Mouse (Mus musculus) left cerebral cortex, adult 2 months (tissue): ENCODE measurements around the gene Fam57b. TPM values are rescaled to one million over a fixed set of nuclear protein-coding genes. Genes with fewer than 3 reads are reported as not detected.

Source experiments
- DNase-seq, 2 experiments: peaks; one replicate each; pipeline ENCODE4 v3.0.0; 2021 to 2022; ENCODE audit warnings: low spot score in 2 of 2, mixed read lengths in 1 of 2; ENCODE audit errors: extremely low spot score in 1 of 2
- H3K27ac ChIP-seq: fragments of 200-600 bp; 2 replicates; pipeline ENCODE4 v1.8.1; 2022
- H3K4me3 ChIP-seq: fragments of 200-600 bp; 2 replicates; pipeline ENCODE4 v1.8.1; 2022
- CTCF ChIP-seq: fragments of 200-600 bp; IDR thresholded peaks from 2 replicates; pipeline ENCODE4 v1.8.1; 2022; ENCODE audit warnings: antibody characterized with exemption, mild to moderate bottlenecking, moderate library complexity
- intact Hi-C: fragments of 180-260 bp; cut with DNase I; formaldehyde crosslinking; loops from one replicate; pipeline ENCODE4 v1.15.1; 2025
- total RNA-seq, 2 experiments: library from RNA; stranded (reverse); gene quantifications; 2 replicates each; pipeline ENCODE4 v1.2.3; 2021

Fam57b gene
- total RNA-seq, 2 experiments from 2014 or later: 71.6 to 77.4 TPM

DNA sequence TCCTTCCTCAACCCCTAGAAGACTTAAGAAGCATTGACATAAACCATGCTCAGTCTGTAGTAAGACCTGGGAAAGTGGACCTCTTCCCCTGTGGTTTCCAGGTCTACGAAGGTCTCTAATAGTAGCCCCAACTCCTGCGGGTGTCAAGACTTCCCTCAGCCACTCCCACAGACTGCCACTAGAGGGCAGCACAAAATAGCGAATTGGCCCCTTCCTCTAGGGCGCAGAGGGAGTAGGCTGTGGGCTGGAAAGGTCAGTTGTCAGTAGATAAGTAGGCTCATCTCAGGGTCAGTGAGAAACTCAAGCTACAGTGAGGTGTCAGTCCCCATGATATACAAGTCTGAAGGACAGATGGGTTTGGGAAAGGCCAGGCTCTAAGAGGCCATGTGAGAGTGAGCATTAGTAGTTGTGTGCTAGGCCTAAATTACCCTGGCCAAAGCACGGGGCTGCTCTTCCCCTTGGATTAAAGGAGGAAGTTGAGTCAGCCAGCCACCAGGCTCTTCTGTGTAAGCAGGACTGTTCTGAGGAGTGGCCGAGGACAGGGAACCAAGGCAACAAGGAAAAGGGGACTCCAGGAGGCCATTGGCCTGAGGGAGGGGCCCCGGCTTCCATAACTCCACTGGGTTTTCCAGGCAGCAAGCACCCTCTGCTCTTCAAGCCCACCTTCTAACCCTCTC, 24.5 kb downstream of the Fam57b start:
- Histone ChIP-seq H3K27ac (peak overlapping the region; percentile 96), H3K4me3 (peak overlapping the region; percentile 60)
- intact Hi-C loops: loop anchor here (2.0 to 10.0 kb wide), 3 partner anchors 133 to 289 kb away; partner anchors contain the start of genes Gm42742, Prrt2 and Sez6l2
- DNase-seq: peak; percentile 76 to 83
- TF ChIP-seq CTCF: peak; percentile 98

DNA sequence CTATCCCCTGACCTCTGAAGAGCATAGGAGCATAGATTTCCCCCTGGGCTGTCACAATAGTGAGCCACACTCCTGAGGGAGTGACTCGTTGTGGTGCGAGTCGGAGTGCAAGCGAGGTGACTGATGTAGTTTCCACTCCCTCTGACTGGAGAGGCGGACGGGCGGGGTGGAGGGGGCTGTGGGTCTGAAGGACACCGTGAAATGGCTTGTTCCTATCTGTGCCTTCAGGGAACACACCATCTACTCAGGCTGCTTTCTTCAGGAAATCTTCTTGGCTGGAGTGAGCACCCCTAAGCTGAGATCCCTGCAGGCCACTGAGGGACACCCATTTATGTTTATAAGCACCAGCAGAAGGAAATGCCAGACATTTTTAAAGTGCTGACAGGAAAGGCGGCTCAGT, 25.3 kb downstream of the Fam57b start:
- peak overlapping the region; percentile 96 for H3K27ac ChIP-seq

DNA sequence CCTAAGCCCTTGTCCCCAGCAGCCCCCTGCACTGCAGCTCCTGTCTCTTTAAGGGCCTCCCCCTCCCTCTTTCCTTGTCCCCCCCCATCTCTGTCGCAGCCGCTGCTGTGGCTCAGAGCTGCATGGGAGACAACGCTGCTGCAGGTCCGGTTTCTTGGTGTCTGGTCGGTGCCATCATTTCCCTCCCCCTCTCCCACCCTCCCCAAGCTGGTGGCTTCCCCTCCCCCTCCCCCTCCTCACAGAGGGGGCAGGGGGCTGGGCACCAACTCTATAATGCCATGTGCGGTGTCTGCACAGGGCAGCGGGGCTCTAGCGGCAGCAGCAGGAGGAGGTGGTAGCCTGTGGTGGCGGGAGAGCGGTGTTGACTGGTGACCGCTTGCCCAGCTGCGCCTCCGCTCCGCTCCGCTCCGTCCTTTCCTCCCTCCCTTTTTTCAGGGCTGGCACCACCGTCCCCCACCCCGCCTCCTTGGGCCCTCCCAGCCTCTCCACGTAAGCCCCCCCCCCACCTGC, 25.8 kb downstream of the Fam57b start:
- DNase-seq: peak in 1 of 2 experiments; percentile 37
- H3K27ac ChIP-seq: peak overlapping the region; percentile 96
- peak overlapping the region; percentile 60 for H3K4me3 ChIP-seq
- intact Hi-C loops: loop anchor here (2.0 to 10.0 kb wide), 3 partner anchors 132 to 288 kb away; partner anchors contain the start of genes Gm42742, Prrt2 and Sez6l2
- no peak for TF ChIP-seq CTCF

More for the DNA sequence above, 25.3 kb downstream of the Fam57b start:
- TF ChIP-seq CTCF: no peak
- intact Hi-C loops: loop anchor here (2.0 to 10.0 kb wide), 3 partner anchors 132 to 288 kb away; partner anchors contain the start of genes Gm42742, Prrt2 and Sez6l2
- peak in 1 of 2 experiments; percentile 29 for DNase-seq
- peak overlapping the region; percentile 60 for H3K4me3 ChIP-seq

DNA sequence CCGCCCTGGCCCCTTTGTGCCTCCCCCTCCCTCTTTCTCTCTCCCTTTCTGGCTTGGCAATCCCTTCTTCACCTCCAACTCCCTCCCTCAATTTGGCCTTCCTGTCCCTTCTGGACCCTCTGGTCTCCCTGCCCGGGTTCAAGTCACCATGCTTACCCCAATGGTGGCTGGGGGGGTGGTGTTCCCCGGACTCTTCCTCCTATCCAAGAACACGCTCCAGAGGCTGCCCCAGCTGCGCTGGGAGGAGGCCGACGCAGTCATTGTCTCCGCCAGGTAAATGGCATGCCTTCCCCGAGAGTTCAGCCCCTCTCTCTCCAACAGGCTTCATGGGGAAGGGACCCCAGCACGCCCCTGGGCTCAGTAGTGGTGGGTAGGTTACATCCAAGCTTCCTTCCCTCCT, 26.5 kb downstream of the Fam57b start:
- intact Hi-C loops: loop anchor here (2.0 to 10.0 kb wide), 3 partner anchors 131 to 287 kb away; partner anchors contain the start of genes Gm42742, Prrt2 and Sez6l2
- Histone ChIP-seq H3K4me3 (peak overlapping the region; percentile 60), H3K27ac (peak overlapping the region; percentile 96)
- no peak for DNase-seq
- no peak for TF ChIP-seq CTCF

DNA sequence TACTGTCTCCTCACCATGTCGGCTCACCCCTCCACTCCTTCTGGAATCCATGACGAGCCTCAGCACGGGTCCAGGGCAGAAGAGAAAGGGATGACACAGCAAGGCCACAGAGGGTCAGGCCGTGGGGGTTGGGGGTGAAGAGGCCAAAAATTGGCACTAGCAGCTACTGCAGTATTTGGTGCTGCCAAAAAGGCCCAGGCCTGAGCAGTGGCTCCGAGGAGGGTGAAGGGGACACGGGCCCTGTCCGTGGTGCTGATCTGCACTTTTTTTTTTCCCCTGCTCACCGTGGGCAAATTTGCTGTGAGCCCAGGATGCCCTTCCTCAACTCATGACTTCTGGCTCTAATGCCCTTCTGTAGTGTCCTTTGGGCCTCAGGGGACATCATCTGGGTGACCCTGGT, 27.9 kb downstream of the Fam57b start:
- no peak for DNase-seq
- no peak for TF ChIP-seq CTCF
- intact Hi-C loops: loop anchor here (10.0 kb wide), 1 partner anchor 129 kb away; the partner anchor contains the start of gene Sez6l2
- Histone ChIP-seq H3K4me3 (no peak overlapping the region), H3K27ac (no peak overlapping the region)

DNA sequence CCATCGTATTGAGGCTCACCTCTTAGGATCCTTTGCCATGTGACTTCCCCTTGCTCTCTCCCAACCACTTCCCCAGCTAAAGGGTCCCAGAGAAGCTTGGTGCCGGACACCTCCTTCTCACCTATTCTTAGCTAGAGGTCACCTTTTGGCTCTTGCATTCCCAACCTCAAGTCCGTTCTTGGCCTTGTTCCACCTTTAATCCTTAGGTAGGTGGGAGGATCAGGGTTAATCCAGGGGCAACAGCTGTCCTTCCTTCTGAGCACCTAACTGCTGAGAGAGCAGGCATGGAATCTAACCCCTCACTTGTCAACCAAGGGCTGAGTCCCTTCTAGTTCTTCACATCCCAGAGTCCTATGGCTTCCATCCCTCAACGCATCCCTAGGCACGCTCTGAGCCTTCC, 28.5 kb downstream of the Fam57b start:
- no peak for TF ChIP-seq CTCF
- H3K4me3 ChIP-seq: no peak overlapping the region
- intact Hi-C loops: loop anchor here (10.0 kb wide), 1 partner anchor 129 kb away; the partner anchor contains the start of gene Sez6l2
- no peak overlapping the region for H3K27ac ChIP-seq
- DNase-seq: no peak

DNA sequence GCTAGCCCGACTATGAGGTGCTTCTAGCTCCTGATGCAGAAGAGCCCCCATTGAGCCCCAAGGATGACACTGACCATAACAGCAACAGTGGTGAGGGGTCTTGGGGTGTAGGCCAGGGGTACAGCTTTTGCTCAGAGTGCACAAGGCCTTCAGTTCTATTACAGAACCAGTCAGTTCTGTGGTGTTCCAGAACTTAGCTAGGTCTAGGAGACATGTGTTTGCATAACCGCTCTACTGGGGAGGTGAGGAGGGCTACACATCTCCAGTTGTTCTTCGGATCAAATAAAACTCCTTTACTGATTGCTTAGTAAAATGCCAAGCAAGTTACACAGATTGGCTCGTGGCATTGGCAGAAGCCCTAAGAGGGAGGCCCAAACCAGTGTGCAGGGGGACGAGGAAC, 34.1 kb downstream of the Fam57b start, which contains the start of gene 4930451I11Rik:
Gene 4930451I11Rik, minus strand, starts transcription at position 101 of the 400 bp plus-strand sequence.
- TF ChIP-seq CTCF: no peak
- no peak for DNase-seq
- H3K27ac ChIP-seq: no peak within 1 kb of the TSS
- H3K4me3 ChIP-seq: no peak within 1 kb of the TSS
- intact Hi-C loops: no loop called here

DNA sequence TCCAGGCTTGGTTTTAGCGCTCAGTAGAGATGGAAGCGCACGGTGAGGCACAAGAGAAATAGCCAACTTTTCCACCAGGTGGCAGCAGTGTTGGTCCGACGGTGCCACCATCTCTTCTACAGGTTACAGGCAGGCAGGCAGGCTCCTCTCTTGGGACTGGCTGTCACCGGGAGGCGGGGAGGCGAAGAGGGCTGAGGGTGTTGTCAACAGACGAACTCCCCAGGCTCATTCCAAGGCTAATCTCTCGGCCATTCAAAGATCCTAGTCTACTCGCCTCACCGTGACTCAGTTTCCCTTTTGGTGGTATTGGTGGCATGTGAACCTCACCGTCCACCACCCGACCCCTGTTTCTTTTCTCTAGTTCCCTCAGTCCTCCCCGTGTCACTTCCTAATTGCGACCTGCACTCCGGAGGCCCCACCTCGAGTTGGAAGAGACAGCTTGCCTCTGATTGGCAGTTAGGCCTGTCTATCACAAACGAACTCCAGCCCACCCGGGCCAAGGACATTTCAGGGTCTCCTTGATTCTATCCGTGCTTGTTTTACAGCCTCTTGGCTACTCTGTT, 34.6 kb downstream of the Fam57b start:
- intact Hi-C loops: loop anchor here (1.0 kb wide), 1 partner anchor 278 kb away; no protein-coding TSS in a partner anchor
- DNase-seq: peak; percentile 77 to 79
- Histone ChIP-seq H3K4me3 (no peak overlapping the region), H3K27ac (no peak overlapping the region)
- peak; percentile 85 for TF ChIP-seq CTCF

DNA sequence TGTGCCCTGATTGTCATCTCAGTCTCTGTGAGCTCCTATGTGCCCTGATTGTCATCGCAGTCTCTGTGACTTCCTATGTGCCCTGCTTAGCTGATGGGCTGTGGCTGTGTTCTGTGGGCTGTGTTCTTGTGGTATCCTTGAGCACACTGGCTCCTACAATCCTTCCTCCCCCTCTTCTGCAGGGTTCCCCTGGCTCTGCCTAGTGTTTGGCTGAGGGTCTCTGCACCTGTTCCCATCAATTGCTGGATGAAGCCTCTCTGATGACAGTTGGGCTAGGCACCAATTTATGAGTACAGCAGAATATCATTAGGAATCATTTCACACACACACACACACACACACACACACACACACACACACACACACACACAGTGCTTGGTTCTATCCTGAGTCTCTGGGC, 35.8 kb downstream of the Fam57b start:
- Histone ChIP-seq H3K4me3 (no peak overlapping the region), H3K27ac (no peak overlapping the region)
- TF ChIP-seq CTCF: no peak
- no peak for DNase-seq
- intact Hi-C loops: no loop called here

DNA sequence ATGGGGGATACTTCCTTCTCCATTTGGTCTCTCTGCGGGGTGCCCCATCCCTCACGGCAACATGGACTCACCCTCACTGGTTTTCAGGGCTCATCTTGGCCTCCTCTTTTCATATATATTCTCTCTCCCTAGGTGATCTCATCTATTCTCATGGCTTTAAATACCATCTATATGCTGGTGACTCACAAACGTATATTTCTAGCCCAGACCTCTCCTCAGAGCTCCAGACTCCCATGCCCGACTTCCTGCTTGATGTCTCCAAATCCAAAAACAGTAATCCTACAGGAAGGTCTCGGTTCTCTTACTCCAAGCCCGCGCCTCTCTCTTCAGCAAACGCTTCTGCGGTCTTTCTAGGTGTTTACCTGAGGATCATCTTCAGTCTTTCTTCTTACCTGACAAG, 45.8 kb downstream of the Fam57b start:
- no peak for TF ChIP-seq CTCF
- no peak for DNase-seq
- intact Hi-C loops: no loop called here
- Histone ChIP-seq H3K4me3 (no peak overlapping the region), H3K27ac (peak overlapping the region; percentile 78)

DNA sequence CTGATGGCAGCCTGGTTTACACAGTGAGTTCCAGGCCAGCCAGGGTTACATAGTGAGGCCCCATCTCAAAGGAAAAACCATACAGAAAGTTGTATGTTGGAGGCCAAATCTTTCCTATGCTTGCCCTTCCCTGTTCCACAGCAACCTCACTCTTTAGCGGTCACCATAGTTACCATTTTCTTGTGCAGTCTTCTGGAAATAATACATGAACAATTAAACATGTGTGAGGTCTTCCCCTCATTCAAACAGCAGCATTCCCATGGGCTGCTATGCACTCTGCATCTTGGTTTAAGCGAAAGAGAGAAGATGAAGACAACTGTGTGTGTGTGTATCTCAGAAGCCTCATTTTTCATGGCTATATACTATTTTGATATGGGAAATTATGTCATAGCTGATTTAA, 48.0 kb downstream of the Fam57b start:
- Histone ChIP-seq H3K27ac (no peak overlapping the region), H3K4me3 (no peak overlapping the region)
- intact Hi-C loops: no loop called here
- no peak for DNase-seq
- no peak for TF ChIP-seq CTCF

DNA sequence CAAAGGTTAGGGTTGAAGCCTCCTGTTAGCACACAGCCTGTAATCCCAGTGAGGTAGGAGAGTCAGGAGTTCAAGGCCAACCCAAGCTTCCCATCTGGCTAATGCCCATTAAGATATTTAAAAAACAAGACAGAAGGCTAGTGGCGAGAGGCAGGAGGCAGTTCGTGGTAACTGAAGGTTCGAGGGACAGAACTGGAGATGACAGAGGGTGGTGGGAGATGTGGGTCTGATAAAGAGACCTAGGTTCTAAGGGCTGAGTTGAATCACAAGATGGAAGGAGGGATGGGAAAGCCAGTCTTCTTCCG, 49.6 kb downstream of the Fam57b start, which contains the start of gene Doc2a:
Gene Doc2a, plus strand, starts transcription at position 301 of the 305 bp plus-strand sequence.
- H3K27ac ChIP-seq: peak within 1 kb of the TSS; percentile 77

More for the DNA sequence above, 49.6 kb downstream of the Fam57b start, which contains the start of gene Doc2a:
- peak within 1 kb of the TSS; percentile 66 for H3K4me3 ChIP-seq
- no peak for DNase-seq
- no peak for TF ChIP-seq CTCF
- intact Hi-C loops: no loop called here
